Mouse (Mus musculus) layer of hippocampus, postnatal 14 days (tissue): ENCODE data around the gene Entpd2. TPM values are rescaled to one million over a fixed set of nuclear protein-coding genes. Genes with fewer than 3 reads are reported as not detected.
"Not testable (repeated sequence)": the region's sequence is repeated elsewhere in the genome, so short reads cannot be mapped to it uniquely, and the experiment has no call there.

Source experiments
- DNase-seq, 2 experiments: peaks; one replicate each; pipeline ENCODE4 v3.0.0; 2021 to 2022; ENCODE audit warnings: low spot score in 2 of 2, mixed read lengths in 1 of 2
- total RNA-seq, 2 experiments: library from RNA; stranded (reverse); gene quantifications; 2 replicates each; pipeline ENCODE4 v1.2.3; 2021

Entpd2 gene
- total RNA-seq, 2 experiments from 2014 or later: 22.3 to 23.4 TPM

DNA sequence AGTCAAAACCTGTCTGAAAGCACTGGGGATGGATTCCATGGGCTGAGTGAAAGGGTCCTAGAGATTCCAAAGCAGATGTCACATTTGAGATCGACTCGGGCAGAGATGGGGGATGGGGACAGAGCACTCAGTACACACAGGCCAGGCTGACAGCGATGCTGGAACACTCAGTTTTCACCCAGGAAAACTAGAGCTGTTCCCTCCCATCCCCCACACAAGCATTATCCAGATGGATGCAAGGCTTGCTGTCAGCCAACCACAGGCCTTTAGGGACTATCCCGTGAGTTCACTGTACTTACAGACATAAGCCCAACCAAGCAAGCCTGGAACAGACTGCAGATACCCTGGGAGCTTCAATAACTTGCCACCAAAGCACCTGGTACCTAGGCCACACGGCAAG, 4.4 kb upstream of the Entpd2 start:
- DNase-seq: no peak

DNA sequence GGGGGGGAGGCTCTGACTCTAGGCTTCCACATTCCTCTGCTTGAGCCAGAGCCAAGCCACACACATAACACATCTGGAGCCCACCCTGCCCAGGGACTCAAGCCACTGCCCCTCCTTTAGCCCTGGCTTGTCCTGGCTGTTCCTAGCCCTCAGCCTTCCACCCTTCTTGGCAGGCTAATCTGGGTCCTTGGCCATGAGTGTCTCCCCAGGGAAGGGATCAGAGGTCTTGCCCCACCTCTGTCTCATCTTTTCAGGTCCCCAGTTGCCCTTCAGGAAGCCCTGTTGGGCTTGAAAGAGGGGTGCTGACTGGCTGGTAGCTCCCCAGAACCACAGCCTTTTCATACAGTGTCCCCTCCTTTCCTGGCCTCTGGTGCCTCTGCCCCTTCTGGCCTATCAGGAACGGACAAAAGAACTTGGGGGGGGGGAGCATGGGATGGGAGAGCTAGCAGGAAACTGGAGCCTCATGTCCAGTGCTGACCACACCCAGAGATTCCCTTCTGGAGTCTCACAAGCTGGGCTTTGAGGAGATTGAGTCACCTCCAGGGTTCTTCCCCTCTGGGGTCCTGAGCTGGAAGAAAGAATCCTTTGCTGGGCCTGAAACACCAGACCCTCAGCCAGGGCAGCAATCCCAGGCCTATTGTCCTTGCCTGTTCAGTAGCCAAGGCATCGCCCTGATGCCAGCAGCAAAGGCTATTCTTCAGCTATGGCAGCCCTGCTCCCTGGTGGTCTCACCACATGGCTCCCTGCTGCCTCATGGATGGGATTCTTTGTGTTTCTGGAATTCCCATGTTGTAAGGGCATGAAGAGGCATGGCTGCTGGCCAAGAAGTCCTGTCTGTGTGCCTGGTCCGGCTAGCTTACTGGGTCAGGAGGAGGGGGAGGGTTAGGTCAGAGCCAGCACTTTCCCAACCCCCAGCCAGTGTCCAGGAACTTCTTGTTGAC, 1.1 kb upstream of the Entpd2 start:
- peak; percentile 67 to 85 for DNase-seq

DNA sequence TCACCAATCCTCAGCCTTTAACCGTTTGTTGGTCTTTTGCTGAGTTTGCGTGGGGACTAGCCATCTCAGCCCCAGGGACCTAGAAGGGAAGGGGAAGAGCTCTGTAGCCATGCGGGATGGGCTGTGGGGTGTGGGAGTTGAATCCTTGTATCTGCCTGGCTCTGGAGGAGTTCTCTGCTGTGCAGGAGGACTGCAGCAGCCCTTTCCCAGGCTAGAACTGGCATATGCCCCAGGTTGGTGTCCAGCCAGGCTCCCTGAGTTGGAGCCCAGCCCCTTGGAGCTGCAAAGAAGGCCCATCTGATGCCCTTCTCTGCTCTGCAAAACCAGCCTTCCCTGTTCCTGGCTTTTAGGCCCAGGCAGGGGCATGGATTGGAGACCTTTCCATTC, 916 bp downstream of the Entpd2 start:
- peak in 1 of 2 experiments; percentile 58 for DNase-seq

DNA sequence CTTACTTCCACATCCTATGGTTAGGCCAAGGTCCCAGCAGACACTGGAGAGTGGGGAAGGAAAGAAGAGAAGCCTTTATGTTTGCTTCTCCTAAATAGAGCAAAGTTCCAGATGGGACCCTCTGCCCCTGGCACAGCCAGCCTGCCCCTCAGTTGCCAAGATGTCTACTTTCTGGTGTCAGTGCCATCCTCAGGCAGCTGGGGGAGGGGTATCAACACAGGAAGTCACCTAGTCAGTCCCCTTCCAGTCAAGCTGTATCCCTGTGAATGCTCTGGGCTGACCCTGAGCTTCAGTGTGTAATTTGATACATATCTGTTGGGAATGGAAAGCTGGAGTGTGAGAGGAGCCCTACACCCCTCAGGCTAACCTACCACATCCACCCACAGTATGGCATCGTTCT, 1.3 kb downstream of the Entpd2 start:
- DNase-seq: no peak

DNA sequence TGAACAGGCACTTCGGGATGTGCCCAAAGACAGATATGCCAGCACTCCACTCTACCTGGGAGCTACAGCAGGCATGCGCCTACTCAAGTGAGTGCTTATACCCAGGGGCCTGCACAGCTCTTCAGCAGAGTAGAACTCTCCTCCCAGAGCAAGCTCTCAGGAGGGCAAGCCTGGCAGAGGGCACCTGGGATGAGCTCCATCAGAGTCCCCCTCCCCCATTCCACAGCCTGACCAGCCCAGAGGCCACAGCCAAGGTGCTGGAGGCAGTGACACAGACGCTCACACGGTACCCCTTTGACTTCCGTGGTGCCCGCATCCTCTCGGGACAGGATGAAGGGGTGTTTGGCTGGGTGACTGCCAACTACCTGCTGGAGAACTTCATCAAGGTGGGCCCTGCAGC, 2.4 kb downstream of the Entpd2 start:
- DNase-seq: no peak

DNA sequence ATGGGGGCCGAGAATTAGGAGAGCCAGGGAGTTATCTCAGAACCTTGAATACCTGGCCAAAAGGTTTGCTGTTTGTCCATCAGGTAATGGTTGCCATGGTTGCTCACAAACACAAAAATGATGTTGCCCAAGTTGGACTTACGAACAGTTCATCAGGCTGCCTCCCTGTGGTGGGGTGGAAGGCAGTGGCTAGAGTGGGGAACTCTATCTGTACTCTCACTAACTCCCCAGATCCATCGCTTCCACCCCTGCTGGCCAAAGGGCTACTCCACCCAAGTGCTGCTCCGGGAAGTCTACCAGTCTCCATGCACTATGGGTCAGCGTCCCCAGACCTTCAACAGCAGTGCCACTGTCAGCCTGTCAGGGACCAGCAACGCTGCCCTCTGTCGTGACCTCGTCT, 3.4 kb downstream of the Entpd2 start, which contains the start of gene Npdc1:
Gene Npdc1 (plus strand): TSS at position 301 of the 400 bp plus-strand sequence.
- DNase-seq: no peak

DNA sequence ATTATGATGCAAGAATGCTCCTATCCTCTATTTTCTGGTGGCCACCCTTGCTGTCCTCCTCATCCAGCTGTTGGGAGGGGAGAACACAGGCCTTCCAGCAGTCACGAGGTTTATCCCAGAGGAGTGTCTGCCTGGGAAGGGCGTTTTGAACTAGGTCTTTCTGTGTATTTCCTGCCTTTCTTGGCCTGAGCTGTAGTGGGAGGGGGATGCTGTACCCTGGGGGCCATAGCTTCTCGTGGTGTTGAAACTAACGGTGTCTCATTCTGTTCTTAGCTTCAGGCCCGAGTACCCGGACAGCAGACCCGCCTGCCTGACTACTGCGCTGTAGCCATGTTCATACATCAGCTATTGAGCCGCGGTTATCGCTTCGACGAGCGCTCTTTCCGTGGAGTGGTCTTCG, 4.6 kb downstream of the Entpd2 start:
- DNase-seq: no peak

DNA sequence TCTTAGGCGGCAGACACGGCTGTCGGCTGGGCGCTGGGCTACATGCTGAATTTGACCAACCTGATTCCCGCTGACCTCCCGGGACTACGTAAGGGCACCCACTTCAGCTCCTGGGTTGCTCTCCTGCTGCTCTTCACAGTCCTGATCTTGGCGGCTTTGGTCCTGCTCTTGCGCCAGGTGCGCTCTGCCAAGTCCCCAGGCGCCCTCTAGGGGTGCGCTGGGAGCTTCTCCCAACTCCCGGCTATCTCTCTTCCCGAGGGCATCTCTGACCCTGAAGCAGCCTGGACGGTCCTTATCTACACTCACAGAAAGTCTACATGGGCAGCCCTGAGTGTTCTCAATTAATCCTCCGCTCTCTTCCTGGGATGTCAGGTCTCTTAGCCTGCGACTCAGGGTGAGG, 5.1 kb downstream of the Entpd2 start:
- DNase-seq: peak; percentile 55 to 59

DNA sequence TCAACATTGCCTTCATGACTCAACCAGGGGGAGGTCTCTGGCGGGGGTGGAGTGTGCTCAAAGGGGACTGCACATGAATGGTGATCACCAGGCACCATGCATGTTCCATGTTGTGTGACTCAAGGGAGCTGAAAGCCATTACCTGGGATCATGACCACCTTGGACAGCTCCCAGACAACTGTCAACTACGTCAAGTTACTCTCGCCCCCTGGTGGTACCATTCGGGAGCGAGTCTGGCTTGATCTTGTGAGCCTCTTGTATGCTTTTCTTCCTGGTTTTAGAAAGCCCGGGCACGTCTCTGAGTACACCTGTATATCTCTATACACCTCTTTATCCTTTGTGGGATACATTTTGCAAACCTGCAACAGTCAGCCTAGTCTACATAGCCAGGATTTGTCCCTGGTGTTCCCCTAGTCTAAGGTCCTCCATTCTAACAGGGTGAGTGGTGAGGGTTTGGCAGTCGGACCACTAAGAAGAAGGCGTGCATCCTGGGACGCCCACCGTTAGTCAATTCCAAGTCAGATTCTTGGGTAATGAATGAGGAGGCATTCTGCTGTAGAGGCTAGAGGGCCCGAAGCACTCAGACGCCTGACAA, 6.8 kb downstream of the Entpd2 start:
- DNase-seq: peak; percentile 78 to 83

DNA sequence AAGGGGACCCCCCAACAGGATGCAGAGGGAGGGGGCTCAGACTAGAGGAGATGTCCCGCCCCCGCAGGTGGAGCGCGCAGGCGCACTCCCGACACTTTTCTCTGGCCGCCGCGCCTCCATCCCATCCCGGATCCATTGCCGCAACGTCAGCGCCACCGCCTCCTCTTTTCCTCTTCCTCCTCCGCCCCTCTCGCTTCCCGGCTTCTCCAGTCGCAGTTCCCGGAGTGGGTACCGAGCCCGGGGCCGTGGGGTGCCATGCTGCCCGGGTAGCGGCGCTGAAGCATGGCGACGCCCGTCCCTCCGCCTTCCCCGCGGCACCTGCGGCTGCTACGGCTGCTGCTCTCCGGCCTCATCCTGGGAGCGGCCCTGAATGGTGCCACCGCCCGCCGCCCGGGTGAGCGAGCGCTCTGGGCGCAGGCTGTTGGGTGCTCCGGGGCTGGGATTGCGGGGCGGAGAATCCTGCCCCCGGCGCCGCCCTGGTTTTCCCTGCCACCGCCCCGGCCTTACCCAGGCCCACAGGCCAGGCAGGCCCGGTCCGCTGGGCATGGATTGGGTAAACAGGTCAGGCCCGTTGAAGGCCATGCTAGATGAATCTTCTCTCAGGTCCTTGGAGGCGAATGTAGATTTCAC, 7.4 kb downstream of the Entpd2 start:
- peak; percentile 89 to 95 for DNase-seq

DNA sequence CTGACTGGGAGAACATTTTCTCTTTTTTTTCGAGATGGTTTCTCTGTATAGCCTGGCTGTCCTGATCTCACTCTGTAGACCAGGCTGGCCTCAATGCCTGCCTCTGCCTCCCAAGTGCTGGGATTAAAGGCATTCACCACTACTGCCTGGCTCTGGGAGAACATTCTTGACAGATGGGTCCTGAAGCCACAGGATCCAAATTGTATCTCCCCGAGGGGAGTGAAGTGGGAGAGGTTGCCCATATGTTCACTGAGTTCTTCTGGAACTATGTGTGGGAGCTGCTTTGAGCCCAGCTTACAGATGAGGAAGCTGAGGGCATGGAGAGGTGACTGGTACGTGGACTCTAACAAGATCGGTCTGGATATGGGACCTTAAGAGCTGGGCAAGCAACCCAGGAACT, 8.3 kb downstream of the Entpd2 start:
- no peak for DNase-seq

DNA sequence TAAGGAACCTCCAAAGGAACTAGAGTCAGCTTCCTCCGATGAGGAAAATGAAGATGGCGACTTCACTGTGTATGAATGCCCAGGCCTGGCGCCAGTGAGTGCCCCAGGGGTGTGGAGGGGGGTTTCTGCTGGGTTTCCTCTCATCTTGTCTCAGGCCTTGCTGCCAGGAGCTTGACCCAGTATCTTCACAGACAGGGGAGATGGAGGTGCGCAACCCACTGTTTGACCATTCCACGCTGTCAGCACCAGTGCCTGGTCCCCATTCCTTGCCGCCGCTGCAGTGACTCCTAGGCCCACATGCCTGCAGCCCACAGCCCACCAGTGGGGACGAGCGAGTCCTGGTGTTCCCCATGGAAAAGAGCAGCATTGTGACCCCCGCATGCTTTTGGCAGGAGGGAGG, 13.2 kb downstream of the Entpd2 start:
- DNase-seq: no peak

DNA sequence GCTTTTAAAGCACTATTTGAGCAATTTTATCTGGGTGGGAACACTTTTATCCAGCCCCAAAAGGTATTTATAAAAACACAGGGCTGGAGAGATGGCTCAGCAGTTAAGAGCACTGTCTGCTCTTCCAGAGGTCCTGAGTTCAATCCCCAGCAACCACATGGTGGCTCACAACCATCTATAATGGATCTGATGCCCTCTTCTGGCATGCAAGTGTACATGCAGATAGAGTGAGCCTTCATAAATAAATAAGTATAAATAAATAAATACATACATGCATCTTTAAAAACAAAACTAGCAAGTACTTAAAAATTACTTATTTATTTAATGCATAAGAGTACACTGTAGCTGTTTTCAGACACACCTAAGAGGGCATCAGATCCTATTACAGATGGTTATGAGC, 17.8 kb downstream of the Entpd2 start:
- DNase-seq: not testable (repeated sequence)

DNA sequence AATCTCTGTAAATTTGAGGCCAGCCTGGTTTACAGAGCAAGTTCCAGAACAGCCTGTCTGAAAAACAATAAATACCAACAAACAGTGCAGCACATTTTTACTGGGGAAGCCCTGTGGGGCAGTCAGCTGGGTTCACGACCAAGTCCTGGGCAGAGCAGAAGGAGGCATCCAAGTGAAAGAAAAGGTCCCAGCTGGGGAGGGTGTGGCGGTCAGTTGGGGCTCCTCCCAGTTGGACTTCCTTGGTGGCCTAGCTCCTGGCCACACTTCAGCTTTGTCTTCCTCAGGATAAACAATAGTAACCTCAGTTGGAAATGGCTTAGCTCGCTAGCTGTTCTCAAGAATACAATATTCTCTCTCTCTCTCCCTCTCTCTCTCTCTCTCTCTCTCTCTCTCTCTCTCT, 21.8 kb downstream of the Entpd2 start:
- no peak for DNase-seq

DNA sequence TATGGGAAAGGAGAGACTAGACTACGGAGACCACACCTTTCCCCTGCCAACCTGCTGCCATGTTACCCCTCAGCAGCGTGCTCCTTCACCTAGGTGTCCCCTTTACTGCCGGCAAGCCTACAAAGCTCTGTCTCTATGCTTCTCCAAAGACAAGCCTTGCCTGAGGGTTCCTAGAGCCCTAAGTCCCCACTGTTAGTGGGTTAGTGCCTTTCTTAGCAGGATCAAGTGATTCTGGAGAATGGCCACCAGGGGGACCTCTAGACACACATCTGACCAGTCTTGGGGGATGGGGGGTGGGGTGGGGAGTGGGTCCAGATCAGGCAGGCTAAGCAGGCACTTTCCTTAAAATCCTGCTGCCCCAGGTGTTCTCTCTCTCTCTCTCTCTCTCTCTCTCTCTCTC, 26.2 kb downstream of the Entpd2 start:
- peak; percentile 31 to 65 for DNase-seq

DNA sequence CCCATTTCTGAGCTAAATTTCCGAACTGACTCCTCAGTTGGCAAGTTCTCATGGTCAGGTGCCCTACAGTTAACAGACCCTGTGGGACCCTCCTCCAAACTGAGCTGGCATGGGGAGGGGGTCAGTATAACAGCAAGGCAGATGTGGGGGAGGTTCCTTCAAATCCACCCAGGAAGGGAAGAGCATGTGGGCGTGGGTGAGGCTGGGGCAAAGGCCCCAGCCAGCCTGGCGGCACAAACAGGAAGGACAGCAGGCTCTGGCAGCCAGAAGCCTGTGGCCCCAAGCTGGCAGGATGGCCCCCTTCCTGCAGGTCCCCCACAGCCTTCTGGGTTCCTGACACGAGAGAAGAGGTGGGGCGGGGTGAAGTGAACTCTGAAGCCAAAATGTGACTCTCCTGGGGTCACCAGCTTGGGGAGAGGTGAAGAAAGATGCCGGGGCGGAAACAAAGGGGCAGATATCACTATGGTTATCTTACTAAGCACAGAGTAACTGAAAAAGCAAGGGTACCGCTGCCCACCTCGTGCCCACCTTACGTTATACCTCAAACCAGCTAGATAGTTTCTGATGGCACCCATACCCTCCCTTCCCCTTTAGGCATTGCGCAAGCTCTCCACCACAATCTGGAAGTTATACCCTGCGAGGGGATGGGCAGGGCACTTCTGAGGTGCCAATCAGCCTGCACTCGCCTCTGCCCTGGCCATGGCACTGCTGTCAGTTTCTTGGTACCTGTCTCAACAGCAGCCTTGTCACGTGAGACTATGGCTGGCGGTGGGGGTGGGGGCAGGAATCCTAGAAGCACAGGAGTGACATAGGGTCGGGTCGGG, 27.1 kb downstream of the Entpd2 start, which contains the start of gene Fut7:
Gene Fut7 (plus strand): TSS at position 681 of the 824 bp plus-strand sequence.
- DNase-seq: no peak

DNA sequence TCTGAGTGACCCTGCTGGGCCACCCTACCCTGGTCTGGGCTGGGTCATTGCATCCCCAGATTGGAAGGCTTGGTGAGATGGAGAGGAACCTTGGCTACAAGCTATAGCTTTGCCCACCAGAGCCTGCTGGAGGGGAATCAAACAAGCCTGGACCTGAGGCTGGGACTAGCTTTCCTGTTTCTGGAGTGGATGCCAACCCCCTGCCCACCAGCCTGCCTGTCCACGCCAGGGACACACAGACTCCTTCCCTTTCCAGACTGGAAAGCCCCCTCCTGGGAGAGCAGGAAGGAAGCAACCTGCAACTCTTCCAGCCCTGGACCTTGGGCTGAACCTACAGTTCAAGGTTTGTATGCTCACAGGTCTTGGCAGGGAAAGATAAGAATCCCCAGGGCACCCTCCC, 28.0 kb downstream of the Entpd2 start:
- DNase-seq: no peak

DNA sequence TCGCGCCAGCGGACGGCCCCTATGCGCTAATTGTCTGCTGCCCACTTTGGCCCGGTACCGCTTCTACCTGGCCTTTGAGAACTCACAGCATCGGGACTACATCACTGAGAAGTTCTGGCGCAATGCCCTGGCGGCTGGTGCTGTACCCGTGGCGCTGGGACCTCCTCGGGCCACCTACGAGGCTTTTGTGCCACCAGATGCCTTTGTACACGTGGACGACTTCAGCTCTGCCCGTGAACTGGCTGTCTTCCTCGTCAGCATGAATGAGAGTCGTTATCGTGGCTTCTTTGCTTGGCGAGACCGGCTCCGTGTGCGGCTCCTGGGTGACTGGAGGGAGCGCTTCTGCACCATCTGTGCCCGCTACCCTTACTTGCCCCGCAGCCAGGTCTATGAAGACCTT, 29.8 kb downstream of the Entpd2 start:
- DNase-seq: no peak

DNA sequence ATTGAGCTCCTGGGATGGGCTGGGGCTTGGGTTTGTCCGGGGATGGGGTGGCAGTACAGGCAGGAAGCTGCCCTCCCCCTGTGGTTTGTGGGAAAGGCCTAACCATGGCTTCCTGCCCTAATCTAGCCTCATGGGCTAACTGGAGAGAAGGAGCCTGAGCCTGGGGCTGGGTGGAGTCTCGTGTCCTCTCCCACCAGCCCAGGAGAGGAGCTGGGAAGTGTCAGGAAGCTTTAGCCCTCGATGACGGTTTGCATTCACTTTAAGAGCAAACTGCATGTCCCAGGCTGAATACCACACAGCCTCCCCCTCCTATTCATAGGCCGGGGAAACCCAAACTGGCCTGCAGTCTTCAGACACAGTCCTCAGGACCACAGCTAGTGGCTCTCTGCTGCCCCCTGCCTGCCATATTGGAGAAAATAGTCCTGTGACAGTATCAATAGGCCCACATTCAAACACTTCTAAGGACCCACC, 31.1 kb downstream of the Entpd2 start:
- peak; percentile 63 to 77 for DNase-seq

DNA sequence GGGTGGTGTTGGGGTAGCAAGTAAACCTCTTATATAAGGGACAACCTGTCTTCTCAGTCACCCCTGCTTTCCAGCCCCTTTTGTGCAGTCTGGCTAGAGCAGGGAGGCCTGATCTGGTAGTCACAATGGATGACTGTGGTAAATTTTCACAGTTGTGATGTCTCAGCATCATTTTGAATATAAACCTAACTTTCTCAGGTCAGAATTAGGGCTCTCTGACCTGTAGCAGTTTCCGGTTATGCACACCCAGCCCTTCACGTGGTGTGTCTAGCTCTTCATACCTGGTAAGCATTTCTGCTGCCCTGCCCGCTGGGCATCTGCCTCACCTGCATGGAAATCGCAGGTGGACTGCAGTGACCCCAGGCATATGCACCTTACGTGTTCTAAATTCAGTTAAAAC, 31.6 kb downstream of the Entpd2 start:
- no peak for DNase-seq
